Mouse (Mus musculus) CD4-positive helper T cell, adult 2 months (primary cell): ENCODE results near the gene Kcnj3.
"Not testable (repeated sequence)": the region's sequence is repeated elsewhere in the genome, so short reads cannot be mapped to it uniquely, and the experiment has no call there.

Experiments used
- DNase-seq: peaks from one replicate; pipeline ENCODE4 v3.0.0-alpha.2; 2012; ENCODE audit warnings: low read depth, missing footprints, low spot score

The Kcnj3 gene

GRCm38 (mm10) chr2:55435721-55436260, at the start of gene Kcnj3:
Gene Kcnj3, plus strand, starts transcription at chr2:55435970.
- no peak for DNase-seq

- DNase-seq, result no peak
Observed at GRCm38 (mm10) chr2:55390330-55390989, 45.3 kb upstream of the Kcnj3 start.

GRCm38 (mm10) chr2:55405307-55405706, 30.5 kb upstream of the Kcnj3 start:
- DNase-seq, result no peak

DNA sequence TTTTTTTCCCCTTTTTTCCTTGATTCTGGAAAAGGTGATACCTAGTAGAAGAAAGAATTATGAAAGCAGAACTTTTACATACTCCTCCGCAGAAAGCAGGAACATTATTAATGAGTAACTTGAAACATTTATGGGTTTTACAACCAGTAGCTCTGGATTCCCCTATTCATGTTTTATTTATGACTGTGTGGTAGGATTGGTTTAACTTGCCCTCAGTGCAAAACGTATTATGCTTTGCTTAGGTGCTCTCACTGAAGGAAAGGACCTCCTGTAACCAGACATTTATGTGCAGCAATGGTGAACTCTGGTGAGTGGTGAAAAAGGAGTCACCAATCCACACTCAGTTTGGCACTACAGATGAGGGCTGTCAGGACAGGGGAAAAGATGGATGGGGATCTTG, 8.1 kb upstream of the Kcnj3 start:
- no peak for DNase-seq

DNA sequence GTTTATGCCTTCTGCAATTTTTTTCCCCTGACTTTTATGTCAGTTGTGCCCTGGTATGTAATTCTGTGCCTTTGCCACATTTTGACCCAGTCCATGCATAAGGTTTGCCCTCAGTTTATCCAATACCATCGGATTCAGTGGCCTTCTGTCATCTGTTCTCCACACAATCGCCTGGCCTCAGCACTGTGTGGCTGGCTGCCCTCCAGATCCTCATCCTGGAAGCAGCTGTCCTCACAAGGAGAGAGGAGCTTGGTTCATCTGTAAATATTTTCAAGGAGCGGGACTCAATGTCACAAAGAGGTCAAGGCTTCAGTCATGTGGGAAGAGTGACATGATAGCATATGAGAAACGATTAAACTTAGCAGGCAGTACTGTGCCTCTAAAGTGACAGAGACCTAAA, 3.7 kb upstream of the Kcnj3 start:
- DNase-seq, result no peak

GRCm38 (mm10) chr2:55436261-55437006, 664 bp downstream of the Kcnj3 start:
- no peak for DNase-seq

- DNase-seq, result no peak
Observed at GRCm38 (mm10) chr2:55437007-55437949, 1.5 kb downstream of the Kcnj3 start.

DNA sequence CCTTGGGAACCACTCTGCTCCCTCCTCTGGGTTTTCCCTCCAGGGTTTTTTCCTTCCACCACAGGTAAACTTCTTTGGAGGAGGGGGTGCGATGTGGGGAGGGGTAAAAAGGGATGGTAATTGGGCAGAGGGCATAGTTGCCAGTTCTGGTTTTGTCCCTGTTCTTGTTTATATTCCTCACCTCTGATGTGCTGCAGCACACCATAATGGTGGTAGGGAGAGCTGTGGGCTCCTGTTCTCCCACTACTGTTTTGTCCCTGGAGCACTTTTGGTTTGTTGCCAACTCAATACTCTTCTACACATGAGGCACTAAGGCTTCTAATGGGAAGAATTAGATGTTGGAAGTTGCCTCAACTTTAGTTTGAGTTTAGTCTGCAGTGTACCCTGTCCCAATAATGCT, 2.2 kb downstream of the Kcnj3 start:
- no peak for DNase-seq

DNA sequence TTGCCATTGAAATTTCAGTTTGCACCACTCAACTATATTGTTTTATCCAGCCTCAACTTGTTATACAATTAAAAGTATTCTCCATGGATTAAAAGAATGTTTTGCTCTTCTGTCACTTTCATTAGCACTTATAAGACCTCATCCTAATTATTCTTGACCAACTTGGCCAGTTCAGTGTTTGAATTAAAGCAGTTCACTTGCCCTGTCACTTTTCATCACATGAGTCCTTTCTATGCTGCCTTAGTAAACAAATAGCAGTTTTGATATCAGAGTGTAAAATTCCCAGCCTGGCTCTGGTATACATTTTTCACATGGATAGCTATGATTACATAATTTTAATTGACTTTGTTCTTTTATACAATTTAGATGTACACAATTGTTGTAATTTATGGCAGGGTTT, 3.4 kb downstream of the Kcnj3 start:
- no peak for DNase-seq

DNA sequence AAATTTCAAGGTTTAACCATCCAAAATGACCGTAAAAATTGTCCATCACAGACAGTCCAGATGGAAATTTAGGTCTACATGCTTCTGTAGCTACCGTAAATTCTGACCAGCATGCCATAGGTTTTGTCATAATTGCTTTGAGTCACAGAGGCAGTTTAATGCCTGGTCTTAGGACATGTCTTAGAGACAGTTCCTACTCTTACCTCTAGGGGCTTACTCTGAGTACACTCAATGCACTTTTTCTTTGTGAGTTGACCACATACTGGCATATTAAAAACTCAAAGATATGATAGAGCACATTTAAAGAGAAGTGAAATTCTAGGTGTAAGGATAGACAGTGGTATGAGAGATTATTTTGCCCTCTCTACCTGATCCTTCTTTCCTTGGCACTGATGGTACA, 6.2 kb downstream of the Kcnj3 start:
- DNase-seq, result no peak

DNA sequence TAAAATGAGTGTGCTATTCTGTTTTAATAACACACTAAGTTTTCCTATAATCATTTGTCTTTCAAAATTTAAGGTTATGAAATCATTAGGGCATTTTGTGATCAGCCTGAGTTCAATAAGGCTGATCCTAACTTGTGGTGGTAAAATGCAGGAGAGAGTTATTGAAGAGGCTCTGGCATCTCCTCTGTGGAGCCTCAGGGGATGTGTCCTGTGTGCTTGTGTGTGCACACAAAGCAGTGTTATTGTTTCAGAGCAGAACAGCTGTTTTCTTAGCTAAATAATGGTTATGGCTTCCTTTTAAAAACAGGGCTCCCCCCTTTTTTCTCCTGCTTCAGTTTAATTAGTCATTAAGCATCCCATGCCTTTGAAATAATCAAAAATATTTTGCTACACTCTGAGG, 11.5 kb downstream of the Kcnj3 start:
- no peak for DNase-seq

- no peak for DNase-seq
Observed at GRCm38 (mm10) chr2:55450774-55451173, 15.0 kb downstream of the Kcnj3 start.

GRCm38 (mm10) chr2:55459195-55459594, 23.4 kb downstream of the Kcnj3 start:
- no peak for DNase-seq

DNA sequence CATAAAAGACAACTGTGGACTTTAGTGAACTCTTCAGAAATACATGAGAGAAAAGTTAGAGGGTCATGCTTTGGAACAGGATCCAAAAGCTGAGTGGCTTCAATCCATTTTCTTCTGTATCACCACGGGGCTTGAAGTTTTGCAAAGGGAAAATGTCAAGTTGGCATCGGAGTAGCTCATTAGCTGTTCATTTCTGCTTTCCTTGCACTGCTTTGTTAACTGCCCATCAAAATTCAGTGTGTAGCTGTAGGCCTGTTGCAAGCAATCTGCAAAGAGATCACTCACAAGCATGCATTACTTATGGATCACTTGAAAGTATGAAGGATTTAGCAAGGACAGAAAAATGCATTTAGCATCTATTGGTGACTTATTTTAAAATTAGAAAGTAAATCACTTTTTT, 33.4 kb downstream of the Kcnj3 start:
- DNase-seq, result no peak

DNA sequence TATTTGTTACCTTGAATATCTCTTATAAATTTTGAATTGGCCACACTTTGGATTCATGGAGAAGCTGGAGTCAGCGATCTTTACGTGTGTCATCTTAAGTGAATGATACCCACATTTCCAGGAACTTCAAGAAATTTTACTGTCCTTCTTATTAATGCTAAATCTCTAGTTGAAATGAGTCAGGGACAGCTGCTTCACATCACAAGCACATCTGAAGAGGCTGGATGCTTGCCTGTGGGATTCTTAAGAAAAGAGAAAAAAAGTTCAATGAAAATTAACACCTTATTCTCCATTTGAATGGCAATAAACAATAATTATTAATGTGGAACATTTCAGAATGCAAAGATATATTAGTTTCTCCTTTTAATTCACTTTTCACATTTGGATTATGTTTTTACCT, 34.2 kb downstream of the Kcnj3 start:
- no peak for DNase-seq

DNA sequence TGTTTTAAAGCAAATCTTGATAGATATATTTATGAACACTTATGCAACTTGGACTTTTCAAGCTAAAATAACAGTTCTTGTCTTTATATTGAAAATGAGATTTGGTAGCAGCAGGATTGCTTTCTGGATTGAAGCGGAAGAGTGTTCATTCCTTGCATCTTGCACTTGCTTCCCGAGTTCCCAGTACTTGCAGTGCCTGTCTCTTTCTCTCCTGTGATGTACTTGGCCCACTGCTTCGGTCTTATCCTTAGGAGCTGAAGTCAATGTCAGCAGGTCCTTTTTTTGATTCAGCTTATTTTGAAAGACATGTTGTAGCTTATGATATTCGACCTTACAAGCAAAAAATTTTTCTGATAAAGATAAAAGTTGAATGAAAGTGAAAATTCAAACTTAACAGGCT, 43.7 kb downstream of the Kcnj3 start:
- DNase-seq, result no peak

- no peak for DNase-seq
Observed at GRCm38 (mm10) chr2:55479933-55480601, 44.3 kb downstream of the Kcnj3 start.

GRCm38 (mm10) chr2:55480602-55480965, 44.8 kb downstream of the Kcnj3 start:
- no peak for DNase-seq

GRCm38 (mm10) chr2:55485500-55486129, 49.8 kb downstream of the Kcnj3 start:
- not testable (repeated sequence) for DNase-seq

DNA sequence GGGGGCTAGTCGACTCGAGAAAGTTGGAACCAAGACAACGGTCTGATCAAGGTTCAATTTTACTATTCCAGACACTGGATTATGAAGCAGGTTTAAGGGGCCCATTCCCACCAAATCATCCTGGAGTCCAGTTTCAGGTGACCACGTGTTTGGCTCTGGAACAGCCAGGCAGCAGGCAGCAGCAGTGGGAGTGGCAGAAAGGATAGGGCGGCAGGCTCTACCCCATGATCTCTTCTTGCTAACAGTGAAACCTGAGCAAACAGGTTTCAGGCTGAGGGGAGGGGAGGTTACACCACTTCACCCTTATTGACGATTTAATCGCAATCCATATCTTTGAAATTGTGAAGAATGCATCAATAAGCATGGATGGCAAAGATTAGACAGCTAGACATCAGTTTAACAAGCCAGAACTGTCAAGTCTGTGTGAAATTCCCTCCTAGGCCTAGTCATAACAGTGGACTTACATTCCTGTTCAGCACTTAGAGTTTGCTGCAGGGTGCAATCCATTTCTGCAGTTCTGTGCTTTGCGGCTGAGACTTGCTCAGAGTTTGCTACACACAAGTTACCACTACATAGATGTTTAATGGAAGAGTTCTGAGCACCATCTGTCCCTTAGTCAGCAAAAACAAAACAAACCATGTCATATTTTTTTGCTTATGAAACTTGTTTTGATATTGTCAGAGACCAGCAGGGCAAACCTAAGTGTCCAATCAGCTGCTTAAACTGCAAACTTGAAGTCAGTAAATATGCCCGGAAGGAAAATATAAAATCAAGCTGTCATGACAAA, 67.8 kb downstream of the Kcnj3 start:
- no peak for DNase-seq
